Mouse (Mus musculus): ENCODE results near the gene Noto.
A peak's percentile ranks its signal among the peaks of the same experiment; 100 is the strongest.

Gene Noto

DNA sequence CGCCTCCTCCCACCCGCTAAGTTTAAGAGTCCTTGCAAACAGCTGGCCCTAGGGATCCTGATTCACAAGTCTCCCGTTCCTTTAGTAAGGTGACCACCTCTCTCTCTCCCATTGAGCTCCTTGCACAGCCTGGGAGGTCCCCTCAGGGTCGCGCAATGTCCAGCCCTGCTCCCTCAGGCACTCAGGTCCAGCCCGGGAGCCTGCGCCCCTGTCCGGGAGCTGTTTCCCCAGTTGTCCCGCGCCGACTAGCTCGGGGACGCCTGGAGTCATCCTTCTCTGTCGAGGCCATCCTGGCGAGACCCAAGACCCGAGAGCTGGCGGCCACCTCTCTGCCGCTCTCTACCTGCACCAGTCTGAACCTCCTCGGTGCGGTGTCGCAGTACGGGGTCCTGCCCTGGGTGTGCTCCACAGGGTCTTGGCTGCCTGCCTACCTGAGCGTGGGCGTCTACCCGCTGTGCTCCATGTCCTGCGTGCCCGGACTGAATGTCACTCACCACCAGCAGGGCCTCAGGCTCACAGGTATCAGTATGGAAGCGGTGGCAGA is at the start of gene Noto:
Gene Noto (plus strand): TSS at position 51 of the 544 bp plus-strand sequence.
- DNase-seq (ENCODE audit: low read depth): no peak

- DNase-seq (ENCODE audit: low read depth): peak; percentile 68
Measured at GRCm38 (mm10) chr6:85373951-85374733, 49.5 kb upstream of the Noto start, which contains the start of gene Rab11fip5. Rab11fip5 (minus strand) TSS chr6:85374634.

DNA sequence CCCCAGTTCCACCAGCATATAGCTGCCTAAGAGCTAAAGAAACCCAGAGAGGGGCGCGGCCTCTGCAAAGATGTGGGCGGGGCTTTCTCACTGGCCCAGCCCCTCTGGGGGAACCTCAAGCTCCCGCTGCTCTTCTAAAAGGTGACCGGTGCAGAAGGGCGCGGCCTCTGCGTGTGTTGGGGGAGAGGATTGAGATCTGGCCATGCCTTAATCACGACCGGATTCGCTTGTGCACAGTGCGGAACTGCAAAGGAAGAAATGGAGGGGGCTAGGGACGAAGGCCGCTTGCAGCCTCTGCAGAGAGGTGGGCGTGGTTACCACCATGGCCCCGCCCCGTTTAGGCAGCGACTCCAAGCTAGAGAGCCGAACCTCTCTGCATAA is 49.0 kb upstream of the Noto start:
- peak; percentile 100 for DNase-seq (ENCODE audit: low read depth)

DNA sequence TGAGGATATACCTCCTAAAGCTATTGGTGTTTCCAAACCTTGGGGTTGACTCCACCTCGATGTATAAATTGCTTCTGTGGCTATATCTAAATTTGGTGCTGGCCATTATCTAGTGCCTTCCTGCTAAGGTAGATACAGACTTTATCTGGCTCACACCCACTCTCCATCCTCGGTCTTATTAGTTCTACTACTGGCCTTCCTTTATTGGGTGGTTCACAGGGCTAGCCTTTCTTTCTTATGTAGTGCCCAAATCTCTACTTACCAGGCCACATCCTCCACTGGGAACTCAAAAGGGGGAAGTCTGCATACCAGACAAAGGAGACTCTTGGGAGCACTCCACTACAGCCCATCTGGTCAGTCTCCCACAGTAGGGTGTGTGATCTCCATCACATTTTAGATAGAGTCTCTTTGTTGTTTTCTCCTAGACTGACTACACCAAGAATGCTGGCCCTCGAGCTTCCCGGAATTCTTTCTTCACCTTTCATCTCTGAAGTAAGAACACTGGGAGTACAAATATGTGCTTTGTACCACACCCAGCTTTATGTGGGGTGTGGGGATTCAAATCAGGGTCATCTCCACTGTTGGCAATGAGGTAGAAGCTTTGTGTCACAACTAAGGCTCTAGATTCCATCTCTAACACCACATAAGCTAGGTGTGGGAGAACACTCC is 46.5 kb upstream of the Noto start:
- no peak for DNase-seq (ENCODE audit: low read depth)

GRCm38 (mm10) chr6:85377876-85378275 is 45.8 kb upstream of the Noto start:
- DNase-seq (ENCODE audit: low read depth): no peak

DNA sequence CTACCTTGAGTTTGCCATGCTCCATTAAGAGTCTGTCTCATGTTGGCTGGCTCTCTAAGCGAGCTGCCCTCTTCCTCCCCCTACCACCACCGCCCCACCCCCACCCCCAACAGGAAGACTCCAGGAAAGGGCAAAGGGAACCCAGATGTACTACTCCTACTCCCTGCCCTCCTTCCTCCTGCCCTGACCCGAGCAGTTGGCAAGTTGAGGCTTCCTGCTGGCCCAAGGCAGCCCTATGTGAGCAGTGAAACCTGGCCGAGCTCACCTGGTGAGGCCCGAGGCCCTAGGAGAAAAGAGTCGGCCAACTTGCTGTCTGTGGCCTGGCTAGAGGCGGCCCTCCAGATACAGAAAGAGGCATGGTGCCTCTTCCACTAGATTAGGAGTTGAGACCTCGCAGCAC is 45.1 kb upstream of the Noto start:
- no peak for DNase-seq (ENCODE audit: low read depth)

DNA sequence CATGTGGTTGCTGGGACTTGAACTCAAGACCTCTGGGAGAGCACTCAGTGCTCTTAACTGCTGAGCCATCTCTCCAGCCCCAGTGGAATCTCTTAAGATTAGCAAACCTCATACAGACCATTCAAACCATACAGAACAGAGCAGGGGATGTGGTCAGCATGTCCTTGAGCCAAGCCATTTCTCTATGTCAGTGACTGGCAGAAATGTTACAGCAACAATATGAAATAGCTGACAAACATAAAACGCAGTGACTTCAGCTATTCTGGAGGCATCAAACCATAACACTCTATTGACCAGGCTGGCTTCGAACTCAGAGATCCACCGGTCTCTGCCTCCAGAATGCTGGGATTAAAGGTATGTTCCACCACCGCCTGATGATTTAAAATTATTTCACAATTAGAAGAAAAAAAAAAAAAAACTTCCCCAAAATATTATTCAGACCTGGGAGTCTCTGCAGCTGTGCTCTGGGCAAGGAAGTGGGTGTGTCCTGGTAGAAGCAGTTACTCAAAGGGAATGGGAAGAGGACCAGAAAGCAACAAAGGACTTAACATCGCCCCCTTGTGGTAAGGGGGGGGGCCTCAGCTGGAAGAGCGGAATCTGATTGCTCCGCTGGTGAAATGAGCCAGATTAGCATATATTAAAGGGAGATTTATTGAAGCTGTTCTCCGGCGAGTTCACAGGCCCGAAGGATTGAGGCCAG is 43.3 kb upstream of the Noto start:
- peak; percentile 98 for DNase-seq (ENCODE audit: low read depth)

DNA sequence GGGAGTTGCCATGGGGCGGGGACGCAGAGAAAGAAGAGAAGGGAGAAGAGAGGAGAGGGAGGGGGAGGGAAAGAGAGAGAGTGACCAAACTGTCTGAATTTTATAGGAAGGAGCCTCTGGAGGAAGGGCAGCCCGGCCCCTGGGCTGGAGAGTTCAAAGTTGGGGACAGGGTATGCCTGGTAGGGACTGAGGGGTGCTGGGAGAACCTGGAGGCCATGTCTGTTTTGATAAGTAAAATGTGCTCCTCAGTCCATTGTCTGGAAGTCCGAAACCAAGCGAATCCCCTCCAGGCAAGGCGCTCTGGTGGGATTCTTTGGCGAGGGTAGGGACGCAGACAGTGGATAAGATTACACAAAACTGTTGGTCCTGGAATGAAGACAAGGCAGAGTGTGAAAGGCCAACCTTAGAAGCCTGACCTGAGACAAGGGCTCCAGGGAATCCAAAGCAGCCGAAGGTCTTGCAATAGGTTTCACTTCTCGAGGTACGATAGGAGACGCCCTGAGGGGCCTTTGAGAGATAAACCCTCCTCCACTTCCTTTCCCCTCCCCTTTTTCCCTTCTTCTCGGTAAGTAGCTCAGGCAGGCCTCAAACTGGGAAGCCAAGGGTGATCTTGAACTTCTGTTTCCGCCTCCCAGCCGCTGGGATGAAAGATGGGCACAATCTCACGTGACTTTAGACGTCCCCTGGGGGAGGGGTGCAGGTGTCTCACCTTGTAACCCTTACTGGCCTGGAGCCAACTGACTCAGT is 42.6 kb upstream of the Noto start:
- peak; percentile 50 for DNase-seq (ENCODE audit: low read depth)

DNA sequence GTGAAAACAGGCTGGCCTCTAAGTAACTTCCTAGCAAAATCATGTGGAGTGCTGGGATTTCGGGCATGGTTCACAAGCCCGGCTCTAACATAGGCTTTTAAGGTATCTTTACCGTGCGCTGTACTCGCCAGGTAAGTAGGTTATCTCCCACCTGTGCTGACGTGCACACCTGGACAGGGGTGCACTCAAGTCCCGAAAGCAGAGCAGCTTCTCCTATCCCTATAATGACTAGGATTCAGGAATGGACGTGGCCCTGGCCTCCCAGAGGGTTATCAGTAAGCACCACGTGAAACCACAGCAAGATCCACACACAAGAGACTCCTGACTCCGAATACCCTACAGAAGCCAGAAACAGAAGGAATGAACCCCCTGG is 42.1 kb upstream of the Noto start:
- no peak for DNase-seq (ENCODE audit: low read depth)

DNA sequence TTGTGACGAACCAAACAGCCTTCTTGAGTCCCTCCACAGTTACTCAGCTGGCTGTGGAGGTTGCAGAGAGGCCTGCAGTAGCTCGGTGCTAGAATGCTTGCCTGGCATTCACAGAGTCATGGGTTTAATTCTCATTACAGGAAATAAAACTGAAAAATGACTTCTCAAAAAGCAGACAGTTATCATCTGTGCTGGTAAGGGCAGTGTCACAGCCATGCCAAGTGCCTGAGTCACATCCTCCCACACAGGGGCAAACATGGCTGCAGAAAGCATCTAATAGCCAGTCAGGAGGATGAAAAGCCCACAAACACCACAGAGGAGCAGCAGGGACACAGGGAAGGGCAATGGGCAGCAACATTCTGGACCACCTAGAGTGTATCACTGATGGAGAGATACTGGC is 40.9 kb upstream of the Noto start:
- DNase-seq (ENCODE audit: low read depth): peak; percentile 65

- DNase-seq (ENCODE audit: low read depth): no peak
Measured at GRCm38 (mm10) chr6:85388608-85389007, 35.1 kb upstream of the Noto start.

- peak; percentile 89 for DNase-seq (ENCODE audit: low read depth)
Measured at GRCm38 (mm10) chr6:85391803-85392202, 31.9 kb upstream of the Noto start.

DNA sequence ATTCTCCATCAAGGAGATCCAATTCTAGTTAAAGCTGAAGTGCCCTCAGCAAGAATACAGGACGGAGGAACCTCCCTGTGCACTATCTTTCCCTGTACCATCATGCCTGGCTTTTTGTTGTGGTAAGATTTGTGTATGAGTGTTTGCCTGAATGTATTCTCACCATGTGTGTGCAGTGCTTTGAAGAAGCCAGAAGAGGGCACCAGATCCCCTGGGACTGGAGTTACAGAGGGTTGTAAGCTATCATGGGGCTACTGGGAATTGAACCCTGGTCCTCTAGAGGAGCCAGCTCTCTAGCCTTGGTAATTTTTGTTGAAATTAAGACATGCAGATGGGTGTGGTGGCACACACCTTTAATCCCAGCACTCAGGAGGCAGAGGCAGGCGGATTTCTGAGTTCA is 28.3 kb upstream of the Noto start:
- no peak for DNase-seq (ENCODE audit: low read depth)

DNA sequence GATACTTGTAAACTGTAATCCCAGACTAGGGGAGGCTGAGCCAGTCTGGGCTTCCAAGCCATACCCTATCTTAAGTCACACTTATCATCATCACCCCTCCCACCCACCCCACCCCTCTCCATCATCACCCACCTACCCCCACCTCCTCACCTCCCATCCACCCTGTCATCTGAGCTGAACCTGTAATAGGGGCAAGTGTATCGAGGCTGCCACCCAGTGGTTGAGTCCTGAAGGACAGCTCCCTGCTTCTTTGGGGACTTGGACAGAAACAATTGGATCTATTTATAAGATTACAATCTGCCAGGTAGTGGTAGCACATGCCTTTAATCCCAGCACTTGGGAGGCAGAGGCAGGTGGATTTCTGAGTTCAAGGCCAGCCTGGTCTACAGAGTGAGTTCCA is 26.5 kb upstream of the Noto start:
- DNase-seq (ENCODE audit: low read depth): peak; percentile 76

DNA sequence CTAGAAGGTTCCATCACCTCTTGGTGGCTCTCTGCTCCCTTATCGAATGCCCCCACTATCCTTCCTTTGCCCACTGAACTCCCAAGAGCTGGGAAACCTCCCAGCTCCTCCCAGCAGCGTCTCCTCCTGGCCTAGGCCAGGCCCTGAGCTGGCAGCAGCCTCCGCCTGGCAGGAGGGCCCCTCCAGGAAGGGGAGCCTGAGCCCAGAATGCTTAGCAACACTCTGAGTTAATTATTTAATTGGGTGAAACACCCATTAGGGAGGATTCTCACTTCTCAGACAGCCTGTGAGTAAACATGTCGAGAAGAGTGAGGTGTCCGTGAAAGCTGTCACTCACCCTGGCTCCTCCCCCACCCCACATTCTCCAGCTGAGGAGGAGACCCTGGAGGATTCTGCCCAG is 24.0 kb upstream of the Noto start:
- DNase-seq (ENCODE audit: low read depth): peak; percentile 27

DNA sequence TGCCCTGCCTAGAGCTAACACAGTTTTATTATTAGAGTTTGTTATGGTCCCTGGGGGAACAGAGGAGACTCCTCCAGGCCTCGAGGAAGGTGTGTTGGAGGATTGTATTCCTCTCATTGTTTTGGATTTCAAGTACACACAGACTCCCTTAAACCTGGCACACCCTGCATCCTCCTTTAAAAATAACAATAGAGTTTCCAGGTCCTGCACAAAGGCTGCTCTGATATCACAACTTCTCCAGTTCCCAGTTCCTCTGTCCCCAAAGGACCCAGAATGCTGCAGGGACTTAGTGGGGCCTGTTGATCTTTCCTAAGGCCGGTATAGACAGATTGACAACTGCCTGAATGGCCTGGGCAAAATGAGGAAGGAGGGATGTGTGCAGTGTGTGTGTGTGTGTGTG is 21.1 kb upstream of the Noto start:
- DNase-seq (ENCODE audit: low read depth): no peak

- no peak for DNase-seq (ENCODE audit: low read depth)
Measured at GRCm38 (mm10) chr6:85403039-85403438, 20.6 kb upstream of the Noto start.

GRCm38 (mm10) chr6:85409003-85409402 is 14.7 kb upstream of the Noto start:
- DNase-seq (ENCODE audit: low read depth): no peak

GRCm38 (mm10) chr6:85410771-85411273 is 12.9 kb upstream of the Noto start:
- DNase-seq (ENCODE audit: low read depth): peak; percentile 97

- no peak for DNase-seq (ENCODE audit: low read depth)
Measured at GRCm38 (mm10) chr6:85415829-85416228, 7.9 kb upstream of the Noto start.

DNA sequence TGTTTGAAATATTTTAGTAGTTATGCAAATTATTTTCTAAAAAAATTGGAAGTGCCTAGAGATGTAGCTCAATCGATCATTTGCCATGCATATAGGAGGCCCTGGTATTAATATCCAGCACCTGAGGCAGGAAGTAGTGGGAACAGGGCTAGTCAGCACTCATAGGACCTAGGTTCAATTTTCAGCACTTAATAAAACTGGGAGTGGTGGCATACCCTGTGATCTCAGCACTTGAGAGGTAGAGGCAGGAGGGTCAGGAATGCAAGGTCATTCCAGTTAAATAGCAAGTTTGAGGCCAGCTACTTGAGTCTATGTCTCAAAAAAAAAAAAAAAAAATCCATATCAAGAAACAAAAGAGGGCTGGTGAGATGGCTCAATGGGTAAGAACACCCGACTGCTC is 4.5 kb upstream of the Noto start:
- no peak for DNase-seq (ENCODE audit: low read depth)

All from NIH3T3 (cell line).